Comparison of ENCODE assay signal across 7 mouse cellular contexts in genomic region chr2:24944304-24944703, GRCm38 (mm10). TPM values are rescaled to one million over a fixed set of nuclear protein-coding genes. Genes with fewer than 3 reads are reported as not detected.
DNase-seq lines count a peak whose midpoint lies in the region; ATAC-seq and TF ChIP-seq lines count a peak whose summit lies in the region.
"Not testable (repeated sequence)": the region's sequence is repeated elsewhere in the genome, so short reads cannot be mapped to it uniquely, and the experiment has no call there.

No protein-coding gene starts in this region.

- 45% methylated on average over 2 of the region's 2 CpGs for WGBS in limb, embryonic 14.5 days
- WGBS in spleen, adult 2 months: 42% methylated on average over 2 of the region's 2 CpGs

- not testable (repeated sequence) for H3K4me1 ChIP-seq in MEL (ENCODE audit: control insufficient read depth in 1 of 2, insufficient read depth in 2 of 2, low read length in 2 of 2); limb, embryonic 14.5 days (ENCODE audit: control insufficient read depth, insufficient read depth, low read length); spleen, adult 2 months (ENCODE audit: control insufficient read depth, insufficient read depth, insufficient read length)

- TF ChIP-seq RAD21 in MEL (IDR thresholded peaks at IDR 0.05; ENCODE audit: low read depth, low read length): peak; percentile 60

- TF ChIP-seq EP300 in MEL (IDR thresholded peaks at IDR 0.05; ENCODE audit: low read depth in 1 of 2, low read length in 2 of 2): not testable (repeated sequence)

- H3K4me2 ChIP-seq in limb, embryonic 14.5 days (replicated peaks; ENCODE audit: low read depth, low read length, severe bottlenecking): not testable (repeated sequence)

- peak; percentile 67 for DNase-seq in MEL (ENCODE audit: low read depth, low spot score)
- DNase-seq in brain, adult 2 months (ENCODE audit: low read depth, low spot score): peak; percentile 69
- DNase-seq in gastrocnemius, adult 2 months: peak; percentile 45
- DNase-seq in kidney, adult 18-20 months: peak; percentile 50
- DNase-seq in limb, embryonic 14.5 days (ENCODE audit: low spot score): peak; percentile 23
- peak; percentile 88 for DNase-seq in lung, postnatal 36 days
- DNase-seq in spleen, adult 2 months (ENCODE audit: low read depth in 1 of 2, low spot score in 2 of 2): peak; percentile 34 to 45

- not testable (repeated sequence) for H3K9ac ChIP-seq in MEL (ENCODE audit: control insufficient read depth, low read depth, low read length, poor library complexity, severe bottlenecking); limb, embryonic 14.5 days (ENCODE audit: low read depth, low read length, severe bottlenecking)

- ATAC-seq in limb, embryonic 14.5 days (ENCODE audit: low FRiP score, low read depth): not testable (repeated sequence)

- not testable (repeated sequence) for TF ChIP-seq POLR2A in MEL (IDR thresholded peaks at IDR 0.05; ENCODE audit: control insufficient read depth in 1 of 2, insufficient read depth in 1 of 2, low read depth in 1 of 2, low read length in 2 of 2, poor library complexity in 1 of 2); limb, embryonic 14.5 days (IDR thresholded peaks at IDR 0.05; ENCODE audit: borderline replicate concordance, extremely low read depth, insufficient read depth, insufficient read length); spleen, adult 2 months (IDR thresholded peaks at IDR 0.05; ENCODE audit: low read depth, low read length)

- H3K27ac ChIP-seq in MEL (ENCODE audit: control insufficient read depth, low read depth, low read length); gastrocnemius, adult 2 months; limb, embryonic 14.5 days (replicated peaks; ENCODE audit: low read depth, low read length); spleen, adult 2 months (ENCODE audit: insufficient read depth, low read length): not testable (repeated sequence)

- intact Hi-C loops in gastrocnemius, adult 2 months (cut with DNase I): not testable (repeated sequence)

- not testable (repeated sequence) for H3K79me2 ChIP-seq in MEL (ENCODE audit: control insufficient read depth, insufficient read depth, low read length, poor library complexity)

- peak; percentile 26 to 59 (median 36); a peak in 4 of 6 replicates for TF ChIP-seq CTCF in MEL (IDR thresholded peaks at IDR 0.05 in 2 of 3, conservative IDR thresholded peaks at IDR 0.05 in 1 of 3; ENCODE audit: control insufficient read depth in 1 of 3, insufficient read depth in 1 of 3, low read depth in 2 of 3, low read length in 3 of 3, poor library complexity in 1 of 3, severe bottlenecking in 1 of 3)
- TF ChIP-seq CTCF in gastrocnemius, adult 2 months (IDR thresholded peaks at IDR 0.05): peak; percentile 61
- TF ChIP-seq CTCF in spleen, adult 2 months (IDR thresholded peaks at IDR 0.05; ENCODE audit: extremely low read depth, insufficient read depth, insufficient read length, insufficient replicate concordance): peak; percentile 2; the same call in 1 of the 2 replicates

- not testable (repeated sequence) for H3K4me3 ChIP-seq in MEL (ENCODE audit: control insufficient read depth in 1 of 2, insufficient read depth in 1 of 2, low read depth in 2 of 2, low read length in 2 of 2); gastrocnemius, adult 2 months; limb, embryonic 14.5 days (replicated peaks; ENCODE audit: low read length); spleen, adult 2 months (ENCODE audit: extremely low read depth, insufficient read depth, insufficient read length)

- H3K27me3 ChIP-seq in MEL (ENCODE audit: control insufficient read depth in 1 of 2, insufficient read depth in 2 of 2, low read length in 2 of 2); limb, embryonic 14.5 days (ENCODE audit: control insufficient read depth, insufficient read depth, low read length); spleen, adult 2 months (ENCODE audit: control insufficient read depth, insufficient read depth, low read length): not testable (repeated sequence)

- not testable (repeated sequence) for H3K36me3 ChIP-seq in MEL (ENCODE audit: control insufficient read depth in 1 of 2, insufficient read depth in 2 of 2, low read length in 2 of 2); limb, embryonic 14.5 days (ENCODE audit: control insufficient read depth, insufficient read depth, low read length); spleen, adult 2 months (ENCODE audit: control insufficient read depth, insufficient read depth, low read length)

- H3K9me3 ChIP-seq in MEL (replicated peaks; ENCODE audit: insufficient read depth, low read length); limb, embryonic 14.5 days (ENCODE audit: control insufficient read depth, low read length): not testable (repeated sequence)

TF ChIP-seq in MEL, 35 proteins besides CTCF, POLR2A, EP300 and RAD21:
- TF ChIP-seq SMC3 (IDR thresholded peaks at IDR 0.05; ENCODE audit: low read depth, low read length): peak; percentile 51
- TF ChIP-seq ZC3H11A (IDR thresholded peaks at IDR 0.05; ENCODE audit: low read depth, low read length): peak; percentile 31; the same call in 1 of the 2 replicates
TF ChIP-seq in MEL: peak in this region for 2; not testable (repeated sequence) for 33.

RNA-seq across cellular contexts. Expression of gene Zmynd19, which starts 5.3 kb away (rescaled TPM):
- 73.7 and 83.5 TPM in 2 replicates for total RNA-seq in MEL (2012; rRNA removed)
- 100 to 1,000 TPM in 1 of 2 experiments, not detected in 1; 114 TPM for polyA plus RNA-seq in MEL (2012; ENCODE audit: insufficient read depth in 1 of 2, insufficient read length in 2 of 2, low read depth in 1 of 2, low replicate concordance in 2 of 2, missing spikeins in 1 of 2)
- 10 to 100 TPM; 20.6 to 21.2 TPM for total RNA-seq in gastrocnemius, adult 2 months (2021)
- polyA plus RNA-seq in limb, embryonic 14.5 days (2012; rRNA removed): 30.7 and 31.5 TPM in 2 replicates
- polyA plus RNA-seq in limb, embryonic 14.5 days (2014; fragmentation: Nextera tagmentation; extraction: Ambion mirVana): 21.2 and 22.1 TPM in 2 replicates
- 3.8 and 4.9 TPM in 2 replicates for polyA plus RNA-seq in spleen, adult 2 months (2012; rRNA removed)

RNA-seq across cellular contexts. Expression of gene Arrdc1, which starts 9.3 kb away (rescaled TPM):
- 19.0 and 20.2 TPM in 2 replicates for total RNA-seq in MEL (2012; rRNA removed)
- 10 to 100 TPM in 1 of 2 experiments, not detected in 1; 49.0 TPM for polyA plus RNA-seq in MEL (2012; ENCODE audit: insufficient read depth in 1 of 2, insufficient read length in 2 of 2, low read depth in 1 of 2, low replicate concordance in 2 of 2, missing spikeins in 1 of 2)
- total RNA-seq in gastrocnemius, adult 2 months (2021): 1 to 10 TPM; 1.9 to 2.8 TPM
- 65.0 and 80.7 TPM in 2 replicates for polyA plus RNA-seq in limb, embryonic 14.5 days (2012; rRNA removed)
- 33.1 and 34.1 TPM in 2 replicates for polyA plus RNA-seq in limb, embryonic 14.5 days (2014; fragmentation: Nextera tagmentation; extraction: Ambion mirVana)
- polyA plus RNA-seq in spleen, adult 2 months (2012; rRNA removed): 192 and 248 TPM in 2 replicates

RNA-seq across cellular contexts. Expression of gene Dph7, which starts 17.9 kb away (rescaled TPM):
- 16.6 and 17.6 TPM in 2 replicates for total RNA-seq in MEL (2012; rRNA removed)
- polyA plus RNA-seq in MEL (2012; ENCODE audit: insufficient read depth in 1 of 2, insufficient read length in 2 of 2, low read depth in 1 of 2, low replicate concordance in 2 of 2, missing spikeins in 1 of 2): 10 to 100 TPM in 1 of 2 experiments, not detected in 1; 19.7 TPM
- total RNA-seq in gastrocnemius, adult 2 months (2021): 1 to 10 TPM; 3.4 to 3.8 TPM
- 36.6 and 41.0 TPM in 2 replicates for polyA plus RNA-seq in limb, embryonic 14.5 days (2012; rRNA removed)
- polyA plus RNA-seq in limb, embryonic 14.5 days (2014; fragmentation: Nextera tagmentation; extraction: Ambion mirVana): 30.4 and 32.0 TPM in 2 replicates
- polyA plus RNA-seq in spleen, adult 2 months (2012; rRNA removed): 16.0 and 18.3 TPM in 2 replicates

RNA-seq across cellular contexts. Expression of gene Ehmt1, which starts 24.9 kb away (rescaled TPM):
- 31.9 and 32.7 TPM in 2 replicates for total RNA-seq in MEL (2012; rRNA removed)
- polyA plus RNA-seq in MEL (2012; ENCODE audit: insufficient read depth in 1 of 2, insufficient read length in 2 of 2, low read depth in 1 of 2, low replicate concordance in 2 of 2, missing spikeins in 1 of 2): 10 to 100 TPM in 1 of 2 experiments, not detected in 1; 55.8 TPM
- total RNA-seq in gastrocnemius, adult 2 months (2021): 10 to 100 TPM; 28.3 to 29.0 TPM
- polyA plus RNA-seq in limb, embryonic 14.5 days (2012; rRNA removed): 98.3 and 123 TPM in 2 replicates
- 74.6 and 79.6 TPM in 2 replicates for polyA plus RNA-seq in limb, embryonic 14.5 days (2014; fragmentation: Nextera tagmentation; extraction: Ambion mirVana)
- polyA plus RNA-seq in spleen, adult 2 months (2012; rRNA removed): 39.4 and 43.8 TPM in 2 replicates

RNA-seq across cellular contexts. Expression of gene Mrpl41, which starts 30.6 kb away (rescaled TPM):
- total RNA-seq in MEL (2012; rRNA removed): 84.8 and 102 TPM in 2 replicates
- polyA plus RNA-seq in MEL (2012; ENCODE audit: insufficient read depth in 1 of 2, insufficient read length in 2 of 2, low read depth in 1 of 2, low replicate concordance in 2 of 2, missing spikeins in 1 of 2): 100 to 1,000 TPM in 1 of 2 experiments, not detected in 1; 103 TPM
- 10 to 100 TPM; 28.9 to 43.8 TPM for total RNA-seq in gastrocnemius, adult 2 months (2021)
- 63.6 and 81.9 TPM in 2 replicates for polyA plus RNA-seq in limb, embryonic 14.5 days (2012; rRNA removed)
- polyA plus RNA-seq in limb, embryonic 14.5 days (2014; fragmentation: Nextera tagmentation; extraction: Ambion mirVana): 133 and 136 TPM in 2 replicates
- 12.6 and 18.8 TPM in 2 replicates for polyA plus RNA-seq in spleen, adult 2 months (2012; rRNA removed)

Comparison
In these comparisons a context has a peak if more than half of its experiments do, and no peak if none do; other contexts are left out.
1. DNase-seq: peak in every context shown above with its lines; median percentile 88 in lung, postnatal 36 days; 69 in brain, adult 2 months; 67 in MEL; 50 in kidney, adult 18-20 months; 45 in gastrocnemius, adult 2 months; 40 in spleen, adult 2 months; 23 in limb, embryonic 14.5 days.
2. CTCF ChIP-seq: peak in every context shown above with its lines; median percentile 61 in gastrocnemius, adult 2 months; 36 in MEL; 2 in spleen, adult 2 months.